Mouse (Mus musculus): ENCODE results near the gene Gjb2. TPM values are rescaled to one million over a fixed set of nuclear protein-coding genes. Genes with fewer than 3 reads are reported as not detected.

Gene Gjb2
- polyA plus RNA-seq, 1 experiment from 2014 or later, result 0.49 TPM

- no peak overlapping the region for H3K4me3 ChIP-seq (ENCODE audit: low read depth, low read length)
- no peak overlapping the region for H3K27ac ChIP-seq (ENCODE audit: low read length)
- peaks cover 31% of the 10 kb centered on the region for H3K27me3 ChIP-seq (ENCODE audit: control insufficient read depth, insufficient read depth, low read length)
- H3K9ac ChIP-seq (replicated peaks; ENCODE audit: low read depth, low read length), result no peak overlapping the region
- WGBS, result 54% methylated on average over 5 of the region's 5 CpGs
- H3K36me3 ChIP-seq (ENCODE audit: control insufficient read depth, insufficient read depth, low read length), result no peaks in the 10 kb centered on the region
- H3K4me1 ChIP-seq (ENCODE audit: control insufficient read depth, insufficient read depth, low read length), result peaks cover 4% of the 10 kb centered on the region; the same call in 1 of the 2 replicates
- no peaks in the 10 kb centered on the region for H3K9me3 ChIP-seq (ENCODE audit: control insufficient read depth, low read depth, low read length)
- ATAC-seq (ENCODE audit: insufficient number of reproducible peaks, insufficient read depth, low FRiP score, low read depth), result no peak
- no peak overlapping the region for H3K4me2 ChIP-seq (replicated peaks; ENCODE audit: low read depth, low read length)
Measured at GRCm38 (mm10) chr14:57107916-57108315, 3.4 kb upstream of the Gjb2 start.

GRCm38 (mm10) chr14:57107091-57107490 lies 2.6 kb upstream of the Gjb2 start:
- H3K27me3 ChIP-seq (ENCODE audit: control insufficient read depth, insufficient read depth, low read length), result peaks cover 32% of the 10 kb centered on the region
- no peak for ATAC-seq (ENCODE audit: insufficient number of reproducible peaks, insufficient read depth, low FRiP score, low read depth)
- WGBS, result 57% methylated on average over 8 of the region's 8 CpGs

GRCm38 (mm10) chr14:57105721-57106120 lies 1.2 kb upstream of the Gjb2 start:
- Histone ChIP-seq H3K27me3 (ENCODE audit: control insufficient read depth, insufficient read depth, low read length) (peaks cover 33% of the 10 kb centered on the region), H3K27ac (ENCODE audit: low read length) (no peak overlapping the region)

More at GRCm38 (mm10) chr14:57107091-57107490, 2.6 kb upstream of the Gjb2 start:
- no peak overlapping the region for H3K9ac ChIP-seq (replicated peaks; ENCODE audit: low read depth, low read length)
- no peaks in the 10 kb centered on the region for H3K36me3 ChIP-seq (ENCODE audit: control insufficient read depth, insufficient read depth, low read length)
- H3K4me2 ChIP-seq (replicated peaks; ENCODE audit: low read depth, low read length), result no peak overlapping the region
- no peak overlapping the region for H3K4me3 ChIP-seq (ENCODE audit: low read depth, low read length)
- H3K9me3 ChIP-seq (ENCODE audit: control insufficient read depth, low read depth, low read length), result no peaks in the 10 kb centered on the region
- H3K4me1 ChIP-seq (ENCODE audit: control insufficient read depth, insufficient read depth, low read length), result peaks cover 4% of the 10 kb centered on the region; the same call in 1 of the 2 replicates
- H3K27ac ChIP-seq (ENCODE audit: low read length), result no peak overlapping the region

GRCm38 (mm10) chr14:57105111-57105510 lies 609 bp upstream of the Gjb2 start:
- 14% methylated on average over 14 of the region's 14 CpGs for WGBS
- Histone ChIP-seq H3K4me3 (ENCODE audit: low read depth, low read length) (peak overlapping the region; percentile 43), H3K27ac (ENCODE audit: low read length) (no peak overlapping the region), H3K4me1 (ENCODE audit: control insufficient read depth, insufficient read depth, low read length) (peaks cover 4% of the 10 kb centered on the region; the same call in 1 of the 2 replicates), H3K9me3 (ENCODE audit: control insufficient read depth, low read depth, low read length) (no peaks in the 10 kb centered on the region), H3K36me3 (ENCODE audit: control insufficient read depth, insufficient read depth, low read length) (no peaks in the 10 kb centered on the region), H3K27me3 (ENCODE audit: control insufficient read depth, insufficient read depth, low read length) (peaks cover 33% of the 10 kb centered on the region), H3K9ac (replicated peaks; ENCODE audit: low read depth, low read length) (no peak overlapping the region), H3K4me2 (replicated peaks; ENCODE audit: low read depth, low read length) (peak overlapping the region; percentile 99)
- ATAC-seq (ENCODE audit: insufficient number of reproducible peaks, insufficient read depth, low FRiP score, low read depth), result no peak

More at GRCm38 (mm10) chr14:57105721-57106120, 1.2 kb upstream of the Gjb2 start:
- Histone ChIP-seq H3K9ac (replicated peaks; ENCODE audit: low read depth, low read length) (no peak overlapping the region), H3K4me3 (ENCODE audit: low read depth, low read length) (no peak overlapping the region), H3K4me2 (replicated peaks; ENCODE audit: low read depth, low read length) (no peak overlapping the region), H3K4me1 (ENCODE audit: control insufficient read depth, insufficient read depth, low read length) (peaks cover 4% of the 10 kb centered on the region; the same call in 1 of the 2 replicates), H3K36me3 (ENCODE audit: control insufficient read depth, insufficient read depth, low read length) (no peaks in the 10 kb centered on the region), H3K9me3 (ENCODE audit: control insufficient read depth, low read depth, low read length) (no peaks in the 10 kb centered on the region)
- no peak for ATAC-seq (ENCODE audit: insufficient number of reproducible peaks, insufficient read depth, low FRiP score, low read depth)
- WGBS, result 48% methylated on average over 11 of the region's 11 CpGs

- WGBS, result 5% methylated on average over 22 of the region's 22 CpGs
- peak overlapping the region; percentile 43 for H3K4me3 ChIP-seq (ENCODE audit: low read depth, low read length)
- H3K27me3 ChIP-seq (ENCODE audit: control insufficient read depth, insufficient read depth, low read length), result peaks cover 33% of the 10 kb centered on the region
- H3K4me1 ChIP-seq (ENCODE audit: control insufficient read depth, insufficient read depth, low read length), result peaks cover 4% of the 10 kb centered on the region; the same call in 1 of the 2 replicates
- 0 out of 2 replicates have a peak overlapping the region, but pooled peaks have one; percentile 6 for H3K9ac ChIP-seq (replicated peaks; ENCODE audit: low read depth, low read length)
- no peak overlapping the region for H3K27ac ChIP-seq (ENCODE audit: low read length)
- no peaks in the 10 kb centered on the region for H3K36me3 ChIP-seq (ENCODE audit: control insufficient read depth, insufficient read depth, low read length)
- no peak for ATAC-seq (ENCODE audit: insufficient number of reproducible peaks, insufficient read depth, low FRiP score, low read depth)
- peak overlapping the region; percentile 99 for H3K4me2 ChIP-seq (replicated peaks; ENCODE audit: low read depth, low read length)
- H3K9me3 ChIP-seq (ENCODE audit: control insufficient read depth, low read depth, low read length), result no peaks in the 10 kb centered on the region
Measured at GRCm38 (mm10) chr14:57103711-57104105, 794 bp downstream of the Gjb2 start.

GRCm38 (mm10) chr14:57103121-57103520 lies 1.4 kb downstream of the Gjb2 start:
- no peak for ATAC-seq (ENCODE audit: insufficient number of reproducible peaks, insufficient read depth, low FRiP score, low read depth)
- peaks cover 33% of the 10 kb centered on the region for H3K27me3 ChIP-seq (ENCODE audit: control insufficient read depth, insufficient read depth, low read length)
- no peak overlapping the region for H3K27ac ChIP-seq (ENCODE audit: low read length)
- H3K4me2 ChIP-seq (replicated peaks; ENCODE audit: low read depth, low read length), result no peak overlapping the region
- no peaks in the 10 kb centered on the region for H3K9me3 ChIP-seq (ENCODE audit: control insufficient read depth, low read depth, low read length)
- 54% methylated on average over 6 of the region's 6 CpGs for WGBS
- no peak overlapping the region for H3K9ac ChIP-seq (replicated peaks; ENCODE audit: low read depth, low read length)
- H3K4me1 ChIP-seq (ENCODE audit: control insufficient read depth, insufficient read depth, low read length), result peaks cover 4% of the 10 kb centered on the region; the same call in 1 of the 2 replicates
- H3K4me3 ChIP-seq (ENCODE audit: low read depth, low read length), result 0 out of 2 replicates have a peak overlapping the region, but pooled peaks have one; percentile 43
- H3K36me3 ChIP-seq (ENCODE audit: control insufficient read depth, insufficient read depth, low read length), result no peaks in the 10 kb centered on the region

GRCm38 (mm10) chr14:57101623-57102022 lies 2.9 kb downstream of the Gjb2 start:
- no peak overlapping the region for H3K4me3 ChIP-seq (ENCODE audit: low read depth, low read length)
- no peaks in the 10 kb centered on the region for H3K9me3 ChIP-seq (ENCODE audit: control insufficient read depth, low read depth, low read length)
- no peak overlapping the region for H3K9ac ChIP-seq (replicated peaks; ENCODE audit: low read depth, low read length)
- H3K36me3 ChIP-seq (ENCODE audit: control insufficient read depth, insufficient read depth, low read length), result no peaks in the 10 kb centered on the region
- peaks cover 4% of the 10 kb centered on the region; the same call in 1 of the 2 replicates for H3K4me1 ChIP-seq (ENCODE audit: control insufficient read depth, insufficient read depth, low read length)
- 70% methylated on average over 7 of the region's 7 CpGs for WGBS
- H3K4me2 ChIP-seq (replicated peaks; ENCODE audit: low read depth, low read length), result no peak overlapping the region
- ATAC-seq (ENCODE audit: insufficient number of reproducible peaks, insufficient read depth, low FRiP score, low read depth), result no peak
- H3K27ac ChIP-seq (ENCODE audit: low read length), result no peak overlapping the region
- H3K27me3 ChIP-seq (ENCODE audit: control insufficient read depth, insufficient read depth, low read length), result peaks cover 26% of the 10 kb centered on the region

GRCm38 (mm10) chr14:57095855-57096254 lies 8.6 kb downstream of the Gjb2 start:
- Histone ChIP-seq H3K9me3 (ENCODE audit: control insufficient read depth, low read depth, low read length) (no peaks in the 10 kb centered on the region), H3K4me3 (ENCODE audit: low read depth, low read length) (no peak overlapping the region), H3K36me3 (ENCODE audit: control insufficient read depth, insufficient read depth, low read length) (no peaks in the 10 kb centered on the region), H3K27me3 (ENCODE audit: control insufficient read depth, insufficient read depth, low read length) (no peaks in the 10 kb centered on the region), H3K9ac (replicated peaks; ENCODE audit: low read depth, low read length) (no peak overlapping the region), H3K4me1 (ENCODE audit: control insufficient read depth, insufficient read depth, low read length) (no peaks in the 10 kb centered on the region), H3K4me2 (replicated peaks; ENCODE audit: low read depth, low read length) (no peak overlapping the region), H3K27ac (ENCODE audit: low read length) (no peak overlapping the region)
- ATAC-seq (ENCODE audit: insufficient number of reproducible peaks, insufficient read depth, low FRiP score, low read depth), result no peak
- whole genome bisulfite sequencing, result 81% methylated on average over 4 of the region's 4 CpGs

- Histone ChIP-seq H3K4me3 (ENCODE audit: low read depth, low read length) (no peak overlapping the region), H3K9me3 (ENCODE audit: control insufficient read depth, low read depth, low read length) (no peaks in the 10 kb centered on the region), H3K9ac (replicated peaks; ENCODE audit: low read depth, low read length) (no peak overlapping the region), H3K4me1 (ENCODE audit: control insufficient read depth, insufficient read depth, low read length) (no peaks in the 10 kb centered on the region), H3K27ac (ENCODE audit: low read length) (no peak overlapping the region), H3K36me3 (ENCODE audit: control insufficient read depth, insufficient read depth, low read length) (no peaks in the 10 kb centered on the region), H3K27me3 (ENCODE audit: control insufficient read depth, insufficient read depth, low read length) (no peaks in the 10 kb centered on the region), H3K4me2 (replicated peaks; ENCODE audit: low read depth, low read length) (no peak overlapping the region)
- WGBS, result 6% methylated on average over 8 of the region's 8 CpGs
- no peak for ATAC-seq (ENCODE audit: insufficient number of reproducible peaks, insufficient read depth, low FRiP score, low read depth)
Measured at GRCm38 (mm10) chr14:57093029-57093428, 11.5 kb downstream of the Gjb2 start.

All from stomach, embryonic 14.5 days (tissue).